Mouse (Mus musculus) cerebellum, adult 2 months (tissue): ENCODE data around the gene Mmrn2. TPM values are rescaled to one million over a fixed set of nuclear protein-coding genes. Genes with fewer than 3 reads are reported as not detected.

Experiments used
- DNase-seq, 2 experiments: peaks; one replicate each; pipeline ENCODE4 v3.0.0; 2021
- H3K27ac ChIP-seq: fragments of 200-500 bp; 2 replicates; pipeline ENCODE4 v1.5.1; 2012; ENCODE audit warnings: low read length, control low read depth, inconsistent platforms; ENCODE audit not compliant: insufficient read depth
- H3K27me3 ChIP-seq: fragments of 200-500 bp; 2 replicates; pipeline ENCODE4 v1.6.1; 2012; ENCODE audit warnings: inconsistent platforms, mild to moderate bottlenecking, low read length, moderate library complexity; ENCODE audit not compliant: control insufficient read depth, insufficient read depth
- H3K4me1 ChIP-seq: fragments of 200-500 bp; 2 replicates; pipeline ENCODE4 v1.6.1; 2011; ENCODE audit warnings: low read length; ENCODE audit not compliant: control insufficient read depth, insufficient read depth
- H3K4me3 ChIP-seq: fragments of 200-500 bp; replicated peaks from 2 replicates; pipeline ENCODE3; 2011; ENCODE audit warnings: mild to moderate bottlenecking, low read depth, low read length, control low read depth; ENCODE audit not compliant: insufficient read depth
- CTCF ChIP-seq: fragments of 200-500 bp; IDR thresholded peaks from 2 replicates; pipeline ENCODE4 v1.5.1; 2011; ENCODE audit warnings: low read depth, mild to moderate bottlenecking, control low read depth, low read length, moderate library complexity, borderline replicate concordance; ENCODE audit not compliant: insufficient read depth
- POLR2A ChIP-seq: fragments of 200-500 bp; IDR thresholded peaks from 2 replicates; pipeline ENCODE4 v1.6.1; 2011; ENCODE audit warnings: low read length, control low read depth, borderline replicate concordance; ENCODE audit not compliant: insufficient read depth
- WGBS: fragments of 180-500 bp; shearing (Covaris S2); methylation state at CpG from one replicate; pipeline ENCODE4 v1.1.7; 2018; 5-methylcytosine and 5-hydroxymethylcytosine counted together
- polyA plus RNA-seq: library from polyadenylated mRNA; depleted of rRNA; stranded (reverse); fragments of >200 nt; gene quantifications from 2 replicates; pipeline ENCODE4 v1.2.3, GENCODE M21; 2012

The Mmrn2 gene
- polyA plus RNA-seq, 1 experiment = 3.6 TPM

DNA sequence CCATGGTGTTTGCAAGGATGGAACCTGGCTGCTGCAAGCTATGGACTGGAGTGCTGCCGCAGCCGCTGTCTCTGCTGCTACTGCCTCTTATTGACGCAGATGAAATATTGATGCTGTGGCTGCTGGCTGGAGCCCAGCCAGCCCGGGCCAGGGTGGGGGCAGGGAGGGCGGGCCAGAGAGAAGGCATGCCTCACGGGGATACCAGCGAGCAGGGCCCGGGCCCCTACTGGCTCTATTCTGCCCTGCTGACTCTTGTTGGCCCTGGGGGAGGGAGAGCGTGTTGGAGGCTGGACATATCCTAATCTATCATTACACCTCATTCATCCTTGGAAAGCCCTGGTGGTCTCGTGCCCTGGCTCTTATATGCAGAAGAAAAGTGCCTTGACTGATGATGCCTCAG, 688 bp upstream of the Mmrn2 start, which contains the start of gene Sncg:
Sncg (minus strand) TSS at position 213 of the 400 bp plus-strand sequence.
- WGBS = 30% methylated on average over 10 of the region's 10 CpGs
- no peak within 1 kb of the TSS for H3K4me3 ChIP-seq

DNA sequence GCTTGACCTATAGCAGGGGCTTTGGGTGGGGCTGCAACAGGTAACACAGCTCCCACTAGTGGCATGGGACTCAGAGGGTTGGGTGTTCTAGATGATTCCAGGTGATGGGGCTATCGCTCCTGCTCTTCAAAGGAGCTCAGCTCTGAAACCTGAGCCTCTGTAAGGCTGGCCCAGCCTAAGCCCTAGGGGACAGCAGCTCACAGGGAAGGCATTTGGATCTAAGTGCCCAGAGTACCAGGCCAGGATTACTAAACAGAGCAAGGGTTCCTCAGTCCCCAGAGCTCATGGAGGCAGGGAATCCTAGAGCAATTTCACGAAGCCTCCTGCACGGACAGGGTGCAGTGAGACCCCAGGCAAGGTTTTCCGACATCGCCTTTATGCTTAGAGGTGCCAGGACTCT, 676 bp downstream of the Mmrn2 start:
- Histone ChIP-seq H3K4me1 (no peaks in the 10 kb centered on the region), H3K27me3 (no peaks in the 10 kb centered on the region), H3K27ac (no peak overlapping the region), H3K4me3 (no peak overlapping the region)
- TF ChIP-seq POLR2A (no peak), CTCF (no peak)
- no peak for DNase-seq
- WGBS = 92% methylated on average over 5 of the region's 5 CpGs

More for the DNA sequence above, 688 bp upstream of the Mmrn2 start, which contains the start of gene Sncg:
- no peak for DNase-seq
- TF ChIP-seq POLR2A = no peak
- TF ChIP-seq CTCF = no peak
- no peaks in the 10 kb centered on the region for H3K27me3 ChIP-seq
- no peak within 1 kb of the TSS for H3K27ac ChIP-seq
- H3K4me1 ChIP-seq = no peaks in the 10 kb centered on the region

DNA sequence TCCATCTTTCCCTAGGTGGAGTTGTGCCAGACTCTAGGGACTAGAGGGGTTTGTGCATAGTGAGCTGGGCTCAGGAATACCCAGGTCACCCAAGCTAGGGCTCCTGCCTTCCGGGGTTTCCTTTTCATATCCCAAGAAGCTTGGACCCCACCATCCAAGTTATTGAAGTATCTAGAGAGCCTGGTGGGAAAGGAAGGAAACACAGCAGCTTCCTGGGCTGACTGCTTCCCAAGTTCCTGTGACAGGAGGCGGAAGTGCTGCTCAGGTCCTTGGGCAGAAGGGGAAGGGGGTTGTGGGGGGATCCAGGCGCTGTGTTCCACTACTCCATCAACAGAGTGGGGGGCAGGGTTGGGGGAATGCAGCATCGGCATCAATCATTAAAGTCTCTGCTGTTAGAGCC, 1.9 kb downstream of the Mmrn2 start:
- TF ChIP-seq CTCF = no peak
- no peak for TF ChIP-seq POLR2A
- Histone ChIP-seq H3K4me3 (no peak overlapping the region), H3K4me1 (no peaks in the 10 kb centered on the region), H3K27ac (no peak overlapping the region), H3K27me3 (no peaks in the 10 kb centered on the region)
- WGBS = 83% methylated on average over 4 of the region's 4 CpGs
- DNase-seq = no peak

DNA sequence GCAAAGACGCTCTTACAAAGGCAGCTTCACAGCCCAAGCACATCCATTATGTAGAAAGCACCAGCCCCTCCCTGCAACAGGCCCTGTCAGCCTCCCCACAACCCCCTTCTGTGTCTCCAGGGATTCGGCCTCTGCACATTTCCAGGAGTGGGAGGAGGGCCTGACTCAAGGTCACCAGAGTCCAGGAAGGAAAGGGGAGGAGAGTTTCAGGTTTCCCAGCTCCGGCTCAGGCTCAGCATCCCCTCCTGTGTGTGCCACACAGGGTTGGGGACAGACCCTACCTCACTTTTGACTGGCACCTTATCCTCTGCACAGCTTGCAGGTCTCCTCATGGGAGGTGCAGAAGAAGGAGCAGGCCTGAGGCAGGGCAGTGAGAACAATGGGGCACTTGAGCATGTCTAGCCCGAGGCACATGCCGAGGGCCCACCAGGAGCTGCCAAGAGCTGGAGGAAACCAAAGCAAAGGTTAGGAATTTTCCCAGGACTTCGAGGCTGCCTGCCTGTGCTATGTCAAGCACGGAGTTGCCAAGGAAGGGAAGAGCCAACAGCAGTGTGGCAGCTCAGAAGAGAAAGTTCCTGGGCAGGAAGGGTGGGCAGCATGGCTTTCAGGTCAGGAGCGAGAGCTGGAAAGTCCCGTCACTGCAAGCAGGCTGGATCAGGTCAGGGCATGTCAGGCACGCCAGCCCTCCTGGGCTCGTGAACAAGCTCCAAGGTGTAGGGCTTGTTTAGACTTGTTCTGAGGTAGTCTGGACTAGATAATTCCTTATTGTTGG, 3.5 kb downstream of the Mmrn2 start:
- TF ChIP-seq CTCF (no peak), POLR2A (no peak)
- H3K27me3 ChIP-seq = no peaks in the 10 kb centered on the region
- no peak for DNase-seq
- 34% methylated on average over 11 of the region's 11 CpGs for WGBS
- no peak overlapping the region for H3K27ac ChIP-seq
- no peaks in the 10 kb centered on the region for H3K4me1 ChIP-seq
- no peak overlapping the region for H3K4me3 ChIP-seq

- no peaks in the 10 kb centered on the region for H3K27me3 ChIP-seq
- no peak for DNase-seq
- H3K4me1 ChIP-seq = no peaks in the 10 kb centered on the region
- WGBS = 94% methylated on average over 9 of the region's 9 CpGs
- H3K27ac ChIP-seq = no peak overlapping the region
- no peak overlapping the region for H3K4me3 ChIP-seq
- TF ChIP-seq CTCF = no peak
- no peak for TF ChIP-seq POLR2A
Observed at GRCm38 (mm10) chr14:34382921-34383704, 7.8 kb downstream of the Mmrn2 start.

DNA sequence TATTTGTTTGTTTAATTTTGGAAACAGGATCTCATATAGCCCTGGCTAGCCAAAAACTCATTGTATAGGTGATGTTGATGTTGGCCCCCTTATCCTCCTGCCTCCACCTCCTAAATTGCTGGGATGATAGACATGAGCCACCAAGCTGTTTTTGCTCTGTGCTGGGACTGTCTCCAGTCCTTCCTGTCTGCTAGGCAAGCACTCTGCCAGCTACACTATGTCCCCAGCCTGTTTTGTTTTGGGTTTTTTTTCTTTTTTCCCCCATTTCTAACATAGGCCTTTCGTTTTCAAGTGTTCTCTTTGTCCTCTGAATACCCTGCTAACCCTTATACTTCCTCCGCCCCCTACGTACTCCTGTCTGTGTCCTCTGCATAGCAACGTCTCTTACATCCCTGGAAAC, 18.0 kb downstream of the Mmrn2 start:
- TF ChIP-seq CTCF = no peak
- no peak for TF ChIP-seq POLR2A
- WGBS = 53% methylated on average over 4 of the region's 4 CpGs
- DNase-seq = no peak
- no peak overlapping the region for H3K4me3 ChIP-seq
- H3K4me1 ChIP-seq = no peaks in the 10 kb centered on the region
- no peaks in the 10 kb centered on the region for H3K27me3 ChIP-seq
- H3K27ac ChIP-seq = no peak overlapping the region

GRCm38 (mm10) chr14:34397871-34398270, 22.6 kb downstream of the Mmrn2 start:
- Histone ChIP-seq H3K27ac (no peak overlapping the region), H3K27me3 (no peaks in the 10 kb centered on the region), H3K4me3 (no peak overlapping the region), H3K4me1 (no peaks in the 10 kb centered on the region)
- DNase-seq = no peak
- TF ChIP-seq CTCF (no peak), POLR2A (no peak)
- 25% methylated on average over 5 of the region's 5 CpGs for WGBS
